Mouse (Mus musculus) embryonic facial prominence, embryonic 11.5 days (tissue): ENCODE data around the gene Samm50. TPM values are rescaled to one million over a fixed set of nuclear protein-coding genes. Genes with fewer than 3 reads are reported as not detected.

Experiments used
- ATAC-seq: fragments of 200-750 bp; cut with Nextera tagmentation; replicated peaks from 2 replicates; pipeline ENCODE4 v1.8.0; 2017; ENCODE audit warnings: low read depth; ENCODE audit not compliant: insufficient number of reproducible peaks, low FRiP score, low TSS enrichment
- DNase-seq: peaks from one replicate; pipeline ENCODE4 v3.0.0-alpha.2; 2015; ENCODE audit warnings: low spot score
- H3K27ac ChIP-seq: fragments of 300-500 bp; sonication (generic); replicated peaks from 2 replicates; pipeline ENCODE4 v1.5.1; 2014; ENCODE audit warnings: mild to moderate bottlenecking, low read depth, low read length, control low read depth
- H3K27me3 ChIP-seq: fragments of 300-500 bp; sonication (generic); 2 replicates; pipeline ENCODE4 v1.6.1; 2014; ENCODE audit warnings: mild to moderate bottlenecking, low read length, moderate library complexity, mixed read lengths; ENCODE audit not compliant: control insufficient read depth, insufficient read depth
- H3K36me3 ChIP-seq: fragments of 300-500 bp; sonication (generic); replicated peaks from 2 replicates; pipeline ENCODE4 v1.6.1; 2014; ENCODE audit warnings: low read depth, mild to moderate bottlenecking, low read length, moderate library complexity, mixed read lengths; ENCODE audit not compliant: control insufficient read depth, insufficient read depth
- H3K4me1 ChIP-seq: fragments of 300-500 bp; sonication (generic); 2 replicates; pipeline ENCODE4 v1.6.1; 2014; ENCODE audit warnings: low read length, mixed read lengths; ENCODE audit not compliant: control insufficient read depth, insufficient read depth
- H3K4me2 ChIP-seq: fragments of 300-500 bp; sonication (generic); 2 replicates; pipeline ENCODE4 v1.6.1; 2014; ENCODE audit warnings: low read depth, mild to moderate bottlenecking, control low read depth, low read length, moderate library complexity
- H3K4me3 ChIP-seq: fragments of 300-500 bp; sonication (generic); 2 replicates; pipeline ENCODE4 v1.5.1; 2014; ENCODE audit warnings: low read depth, low read length, control low read depth
- H3K9ac ChIP-seq: fragments of 300-500 bp; sonication (generic); replicated peaks from 2 replicates; pipeline ENCODE4 v1.6.1; 2014; ENCODE audit warnings: mild to moderate bottlenecking, control low read depth, low read length
- H3K9me3 ChIP-seq: fragments of 300-500 bp; sonication (generic); replicated peaks from 2 replicates; pipeline ENCODE4 v1.6.1; 2016; ENCODE audit warnings: mild to moderate bottlenecking, low read length, inconsistent platforms, mixed read lengths; ENCODE audit not compliant: control insufficient read depth
- WGBS: fragments of 180-500 bp; shearing (Covaris S2); extraction: QIAGEN DNeasy Blood & Tissue Kit; methylation state at CpG from one replicate; pipeline ENCODE4 v1.1.7; 2014; 5-methylcytosine and 5-hydroxymethylcytosine counted together
- polyA plus RNA-seq: library from polyadenylated mRNA; unstranded; fragments of >200 nt; fragmentation: Nextera tagmentation; extraction: Ambion mirVana; gene quantifications from 2 replicates; pipeline ENCODE4 v1.2.1, GENCODE M21; 2014

Samm50 gene
- polyA plus RNA-seq, 1 experiment from 2014 or later = 84.3 TPM

DNA sequence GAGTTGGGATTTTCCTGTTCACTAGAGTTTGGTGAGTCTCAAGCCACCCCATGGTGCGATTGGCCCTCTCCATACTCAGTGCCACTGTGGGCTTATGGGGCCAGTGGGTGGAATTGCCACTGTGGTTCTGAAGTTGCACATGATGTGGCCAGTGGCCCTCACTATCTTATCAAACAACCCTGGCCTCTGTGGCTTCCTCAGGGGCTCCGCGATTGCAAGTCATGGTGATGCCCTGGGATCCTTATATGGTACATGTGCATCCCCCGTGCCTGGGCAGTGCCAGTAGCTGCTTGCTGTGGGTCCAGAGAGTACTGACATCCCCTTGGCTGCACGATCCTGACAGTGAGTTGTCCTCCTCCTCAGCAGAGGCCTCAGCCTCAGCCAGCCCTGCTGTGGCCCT, 64.8 kb downstream of the Samm50 start:
- no peaks in the 10 kb centered on the region for H3K9me3 ChIP-seq
- H3K36me3 ChIP-seq = no peaks in the 10 kb centered on the region
- no peak overlapping the region for H3K4me3 ChIP-seq
- no peak overlapping the region for H3K4me2 ChIP-seq
- H3K27me3 ChIP-seq = no peaks in the 10 kb centered on the region
- H3K9ac ChIP-seq = no peak overlapping the region
- DNase-seq = no peak
- H3K4me1 ChIP-seq = no peaks in the 10 kb centered on the region
- no peak for ATAC-seq
- WGBS = 92% methylated on average over 5 of the region's 5 CpGs
- no peak overlapping the region for H3K27ac ChIP-seq

DNA sequence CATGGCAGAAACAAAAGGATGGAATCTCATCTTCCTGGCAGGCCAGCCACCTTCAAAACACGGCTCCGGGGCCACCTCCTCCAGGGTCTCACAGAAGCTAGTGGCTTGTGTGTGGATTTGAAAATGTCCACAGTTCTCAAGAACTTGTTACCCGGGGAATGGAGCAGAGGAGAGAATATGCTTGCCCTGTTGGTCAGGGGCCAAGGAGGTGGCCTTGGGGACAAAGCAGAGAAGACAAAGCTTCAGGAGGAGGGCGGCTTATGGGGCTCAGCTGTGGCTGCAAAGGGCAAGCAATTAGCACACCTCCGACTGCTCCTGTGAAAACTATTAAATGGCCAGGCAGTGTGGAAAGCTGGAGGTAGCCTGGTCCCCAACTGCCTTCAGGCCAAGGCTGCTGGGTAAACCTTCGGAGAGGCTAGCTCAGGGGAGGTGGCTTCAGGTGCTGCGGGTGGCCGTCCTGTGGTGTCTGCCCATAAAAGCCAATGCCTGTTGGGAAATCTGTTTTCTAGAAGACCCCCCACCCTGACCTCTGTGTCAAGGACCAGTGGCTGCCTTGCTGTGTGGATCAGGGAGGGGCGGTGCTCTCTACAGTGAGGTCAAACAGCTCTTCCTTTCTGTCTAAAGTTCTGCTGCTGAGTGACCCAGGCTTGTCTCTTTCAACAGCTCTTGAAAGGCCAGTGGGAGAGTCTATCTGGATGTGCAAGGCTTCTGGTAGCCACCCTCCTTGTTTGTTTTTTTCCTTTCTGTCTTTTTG, 66.7 kb downstream of the Samm50 start:
- H3K9ac ChIP-seq = no peak overlapping the region
- no peaks in the 10 kb centered on the region for H3K27me3 ChIP-seq
- H3K4me1 ChIP-seq = no peaks in the 10 kb centered on the region
- H3K9me3 ChIP-seq = no peaks in the 10 kb centered on the region
- H3K4me2 ChIP-seq = no peak overlapping the region
- 59% methylated on average over 9 of the region's 9 CpGs for WGBS
- no peak overlapping the region for H3K27ac ChIP-seq
- no peak for ATAC-seq
- DNase-seq = no peak
- H3K36me3 ChIP-seq = no peaks in the 10 kb centered on the region
- no peak overlapping the region for H3K4me3 ChIP-seq

DNA sequence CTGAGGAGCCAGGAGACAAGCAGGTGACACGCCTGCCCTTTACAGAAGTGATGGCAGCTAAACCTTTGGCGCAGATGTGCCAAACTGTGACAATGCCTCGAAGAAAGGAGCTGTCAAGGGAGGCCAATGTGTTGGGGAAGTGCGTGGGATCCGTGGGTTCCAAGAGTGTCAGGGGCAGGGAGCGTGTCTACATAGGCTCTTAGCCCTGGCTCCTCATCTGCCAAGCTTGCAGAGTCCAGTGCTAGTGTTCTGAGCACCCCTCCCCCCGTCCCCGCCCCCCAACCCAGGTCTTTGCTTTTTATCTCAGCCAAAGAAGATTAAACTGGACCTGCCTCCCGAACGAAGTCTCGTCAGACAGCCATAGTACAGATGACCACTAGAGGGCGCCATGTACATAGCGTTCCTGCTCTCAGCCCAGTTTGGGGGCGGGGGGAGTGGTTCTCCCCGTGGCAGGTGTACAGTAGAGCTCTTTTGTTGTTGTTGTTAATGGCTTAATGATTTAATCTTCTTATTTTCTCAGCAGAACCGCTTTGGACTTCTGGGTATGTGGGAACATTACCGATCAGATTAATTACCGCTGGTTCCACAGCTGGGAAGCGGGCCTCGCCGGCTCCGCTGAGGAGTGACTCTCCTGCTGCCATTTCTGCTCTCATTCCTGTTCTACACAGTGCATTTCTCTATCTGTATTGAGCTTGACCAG, 68.2 kb downstream of the Samm50 start:
- Histone ChIP-seq H3K9me3 (no peaks in the 10 kb centered on the region), H3K4me3 (no peak overlapping the region), H3K36me3 (no peaks in the 10 kb centered on the region), H3K4me2 (no peak overlapping the region), H3K27me3 (no peaks in the 10 kb centered on the region), H3K9ac (no peak overlapping the region), H3K27ac (no peak overlapping the region), H3K4me1 (no peaks in the 10 kb centered on the region)
- WGBS = 32% methylated on average over 22 of the region's 22 CpGs
- DNase-seq (peak; percentile 92), ATAC-seq (0 out of 2 replicates have a peak, but pooled peaks have one; percentile 53)

DNA sequence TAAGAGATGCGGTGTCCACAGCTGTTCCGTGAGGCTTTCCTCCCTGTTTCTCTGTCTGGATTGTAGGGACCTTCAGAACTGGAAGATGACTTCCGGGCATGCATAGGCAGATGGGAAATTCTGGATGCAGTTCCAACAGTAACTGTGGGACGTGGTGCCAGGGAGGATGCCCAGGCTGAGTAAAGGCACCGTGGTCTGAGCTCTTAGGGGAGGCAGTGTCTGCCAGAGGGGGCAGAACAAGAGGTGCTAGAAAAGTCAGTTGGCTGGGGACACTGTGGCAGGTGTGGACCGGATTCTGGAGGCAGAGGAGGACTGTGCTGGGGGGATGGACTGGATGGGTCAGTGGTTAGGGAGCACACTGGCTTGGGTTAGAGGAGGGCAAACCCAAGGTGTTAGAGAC, 70.6 kb downstream of the Samm50 start:
- Histone ChIP-seq H3K9me3 (no peaks in the 10 kb centered on the region), H3K4me1 (no peaks in the 10 kb centered on the region), H3K36me3 (no peaks in the 10 kb centered on the region; the same call in 1 of the 2 replicates), H3K4me2 (no peak overlapping the region), H3K9ac (no peak overlapping the region), H3K4me3 (no peak overlapping the region), H3K27me3 (no peaks in the 10 kb centered on the region), H3K27ac (no peak overlapping the region)
- 94% methylated on average over 6 of the region's 6 CpGs for WGBS
- DNase-seq (no peak), ATAC-seq (no peak)

DNA sequence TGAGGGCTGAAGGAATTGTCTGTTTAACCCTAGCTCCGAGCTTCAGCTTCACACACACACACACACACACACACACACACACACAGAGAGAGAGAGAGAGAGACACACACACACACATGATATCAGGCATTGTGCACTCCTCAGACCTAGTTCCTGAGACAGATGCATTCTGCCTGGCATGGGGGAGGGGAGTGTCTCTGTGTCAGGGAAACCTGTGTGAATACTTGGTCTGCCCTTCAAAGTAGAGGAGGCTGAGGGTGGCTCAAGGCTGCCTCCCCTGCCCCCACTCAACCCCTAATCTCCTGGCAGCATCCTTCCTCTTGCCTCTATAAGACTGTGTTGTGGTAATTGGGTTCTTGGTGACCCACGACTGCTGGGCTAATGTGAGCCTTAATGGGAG, 71.5 kb downstream of the Samm50 start:
- Histone ChIP-seq H3K36me3 (no peaks in the 10 kb centered on the region; the same call in 1 of the 2 replicates), H3K4me1 (no peaks in the 10 kb centered on the region), H3K4me3 (no peak overlapping the region), H3K27ac (no peak overlapping the region), H3K9ac (no peak overlapping the region), H3K27me3 (no peaks in the 10 kb centered on the region), H3K9me3 (no peaks in the 10 kb centered on the region), H3K4me2 (no peak overlapping the region)
- DNase-seq (no peak), ATAC-seq (no peak)
- 30% methylated on average over 2 of the region's 2 CpGs for WGBS

DNA sequence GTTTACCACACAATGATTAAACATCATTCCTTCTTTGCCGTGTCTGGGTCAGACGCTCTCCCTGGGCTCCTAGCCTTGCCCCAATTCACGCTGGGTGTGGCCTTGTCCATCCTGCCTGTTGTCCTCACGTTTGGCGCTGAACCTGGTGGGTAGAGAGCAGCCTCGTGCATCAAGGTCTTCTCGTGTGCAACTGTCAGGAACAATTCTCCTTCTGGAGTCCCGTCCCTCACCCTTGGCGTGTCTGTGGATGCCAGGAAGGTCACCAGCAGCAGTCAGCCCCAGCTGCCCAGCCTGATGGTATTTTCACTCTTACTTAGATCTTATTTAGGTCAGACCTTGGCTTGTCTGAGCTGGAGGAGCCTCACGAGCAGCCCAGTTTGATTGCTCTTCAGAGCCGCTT, 73.1 kb downstream of the Samm50 start:
- 75% methylated on average over 11 of the region's 11 CpGs for WGBS
- Histone ChIP-seq H3K36me3 (no peaks in the 10 kb centered on the region; the same call in 1 of the 2 replicates), H3K9me3 (no peaks in the 10 kb centered on the region), H3K4me2 (no peak overlapping the region), H3K4me3 (no peak overlapping the region), H3K27ac (no peak overlapping the region), H3K9ac (no peak overlapping the region), H3K27me3 (no peaks in the 10 kb centered on the region), H3K4me1 (no peaks in the 10 kb centered on the region)
- ATAC-seq = no peak
- no peak for DNase-seq

DNA sequence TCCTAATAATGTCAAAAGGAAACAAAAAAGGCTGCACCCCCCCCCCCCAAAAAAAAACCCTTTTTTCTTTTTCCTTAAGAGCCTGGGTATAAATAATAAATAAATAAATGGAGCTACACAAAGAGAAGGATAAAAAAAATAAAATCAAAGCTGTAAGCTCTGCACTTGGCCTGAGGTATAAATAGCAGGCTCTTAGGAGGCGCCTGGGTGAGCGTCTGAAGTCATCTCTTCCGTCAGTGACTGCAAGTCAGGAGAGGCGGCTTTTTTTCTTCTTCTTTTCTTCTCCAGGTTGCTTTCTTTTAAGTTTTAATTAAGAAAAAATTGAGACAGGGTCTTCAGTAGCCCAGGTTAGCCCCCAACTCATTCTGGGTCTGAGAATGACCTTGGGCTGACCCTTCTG, 74.2 kb downstream of the Samm50 start:
- H3K4me1 ChIP-seq = no peaks in the 10 kb centered on the region
- no peak overlapping the region for H3K27ac ChIP-seq

More for the DNA sequence above, 74.2 kb downstream of the Samm50 start:
- Histone ChIP-seq H3K36me3 (no peaks in the 10 kb centered on the region; the same call in 1 of the 2 replicates), H3K4me2 (no peak overlapping the region), H3K4me3 (no peak overlapping the region), H3K9ac (no peak overlapping the region), H3K27me3 (no peaks in the 10 kb centered on the region), H3K9me3 (no peaks in the 10 kb centered on the region)
- no peak for ATAC-seq
- DNase-seq = no peak
- 79% methylated on average over 4 of the region's 4 CpGs for WGBS
